31 mouse cellular contexts compared by ENCODE assay signal in genomic region chr3:16130385-16130784, GRCm38 (mm10).
"Had no signal": no experiment of that assay in that cellular context is flagged by ENCODE, and none has a peak within 500 bp of the region (broad histone marks: within the 10 kb centered on the region; RNA-seq: fewer than 3 reads in every experiment).

No protein-coding gene starts in this region.

- H3K27ac ChIP-seq: limb, embryonic 10.5 days; limb, embryonic 12.5 days; limb, embryonic 13.5 days; limb, embryonic 15.5 days; liver, embryonic 12.5 days; liver, embryonic 13.5 days; liver, embryonic 14.5 days; liver, embryonic 15.5 days; lung, embryonic 15.5 days; macrophage; midbrain, embryonic 10.5 days; midbrain, embryonic 12.5 days; midbrain, embryonic 13.5 days; midbrain, embryonic 15.5 days had no signal

- DNase-seq: left cerebral cortex, postnatal 4 days; liver; liver, embryonic 13.5 days; liver, postnatal 0 days; lung, adult 18-20 months; lung, adult 2 months; lung, embryonic 14.5 days; lung, postnatal 10 days; lung, postnatal 14 days; lung, postnatal 36 days; lung, postnatal 4 days; midbrain, embryonic 14.5 days had no signal

- H3K36me3 ChIP-seq: limb, embryonic 10.5 days; limb, embryonic 12.5 days; limb, embryonic 13.5 days; limb, embryonic 15.5 days; liver, embryonic 12.5 days; liver, embryonic 13.5 days; liver, embryonic 15.5 days; lung, embryonic 15.5 days; midbrain, embryonic 10.5 days; midbrain, embryonic 12.5 days; midbrain, embryonic 13.5 days; midbrain, embryonic 15.5 days had no signal

- H3K4me1 ChIP-seq: limb, embryonic 10.5 days; limb, embryonic 12.5 days; limb, embryonic 13.5 days; limb, embryonic 15.5 days; liver, embryonic 12.5 days; liver, embryonic 13.5 days; liver, embryonic 15.5 days; lung, embryonic 15.5 days; megakaryocyte, embryonic 14.5 days; midbrain, embryonic 10.5 days; midbrain, embryonic 12.5 days; midbrain, embryonic 13.5 days; midbrain, embryonic 15.5 days had no signal

- H3K4me3 ChIP-seq: limb, embryonic 10.5 days; limb, embryonic 12.5 days; limb, embryonic 13.5 days; limb, embryonic 15.5 days; liver, embryonic 12.5 days; liver, embryonic 13.5 days; liver, embryonic 15.5 days; lung, embryonic 15.5 days; megakaryocyte, embryonic 14.5 days; midbrain, embryonic 10.5 days; midbrain, embryonic 12.5 days; midbrain, embryonic 13.5 days; midbrain, embryonic 15.5 days; myocyte had no signal

- H3K9me3 ChIP-seq: limb, embryonic 10.5 days; limb, embryonic 12.5 days; limb, embryonic 13.5 days; limb, embryonic 15.5 days; liver, embryonic 12.5 days; liver, embryonic 13.5 days; liver, embryonic 15.5 days; lung, embryonic 15.5 days; midbrain, embryonic 10.5 days; midbrain, embryonic 12.5 days; midbrain, embryonic 13.5 days; midbrain, embryonic 15.5 days had no signal

- ATAC-seq: liver, embryonic 12.5 days; liver, postnatal 0 days; lung, postnatal 0 days; midbrain, embryonic 13.5 days; midbrain, embryonic 15.5 days; midbrain, embryonic 16.5 days had no signal

- H3K4me2 ChIP-seq: limb, embryonic 12.5 days; limb, embryonic 13.5 days; limb, embryonic 15.5 days; liver, embryonic 11.5 days; liver, embryonic 12.5 days; liver, embryonic 13.5 days; liver, embryonic 15.5 days; lung, embryonic 14.5 days; lung, embryonic 15.5 days; midbrain, embryonic 11.5 days; midbrain, embryonic 12.5 days; midbrain, embryonic 13.5 days; midbrain, embryonic 15.5 days had no signal

- H3K27me3 ChIP-seq: limb, embryonic 12.5 days; limb, embryonic 13.5 days; limb, embryonic 15.5 days; liver, embryonic 12.5 days; liver, embryonic 13.5 days; liver, embryonic 15.5 days; lung, embryonic 15.5 days; megakaryocyte, embryonic 14.5 days; midbrain, embryonic 12.5 days; midbrain, embryonic 13.5 days; midbrain, embryonic 15.5 days had no signal

- H3K9ac ChIP-seq: limb, embryonic 12.5 days; limb, embryonic 13.5 days; limb, embryonic 15.5 days; liver, embryonic 12.5 days; liver, embryonic 13.5 days; liver, embryonic 14.5 days; liver, embryonic 15.5 days; liver, postnatal 0 days; lung, embryonic 14.5 days; lung, embryonic 15.5 days; midbrain, embryonic 12.5 days; midbrain, embryonic 13.5 days; midbrain, embryonic 15.5 days had no signal
